Mouse (Mus musculus): ENCODE data around the gene Pias1.

The Pias1 gene

GRCm38 (mm10) chr9:62987824-62988223, at the start of gene Pias1:
Gene Pias1, minus strand, starts transcription at chr9:62987924.
- DNase-seq (ENCODE audit: extremely low spot score) = no peak

GRCm38 (mm10) chr9:63035431-63035830, 47.7 kb upstream of the Pias1 start:
- no peak for DNase-seq (ENCODE audit: extremely low spot score)

GRCm38 (mm10) chr9:63031011-63031782, 43.5 kb upstream of the Pias1 start:
- no peak for DNase-seq (ENCODE audit: extremely low spot score)

- no peak for DNase-seq (ENCODE audit: extremely low spot score)
Observed at GRCm38 (mm10) chr9:63022486-63022885, 34.8 kb upstream of the Pias1 start.

- DNase-seq (ENCODE audit: extremely low spot score) = no peak
Observed at GRCm38 (mm10) chr9:63007371-63007770, 19.6 kb upstream of the Pias1 start.

GRCm38 (mm10) chr9:63006081-63006820, 18.5 kb upstream of the Pias1 start:
- DNase-seq (ENCODE audit: extremely low spot score) = no peak

- no peak for DNase-seq (ENCODE audit: extremely low spot score)
Observed at GRCm38 (mm10) chr9:62998561-62998960, 10.8 kb upstream of the Pias1 start.

GRCm38 (mm10) chr9:62997626-62998025, 9.9 kb upstream of the Pias1 start:
- no peak for DNase-seq (ENCODE audit: extremely low spot score)

GRCm38 (mm10) chr9:62995186-62995585, 7.5 kb upstream of the Pias1 start:
- no peak for DNase-seq (ENCODE audit: extremely low spot score)

GRCm38 (mm10) chr9:62990134-62990533, 2.4 kb upstream of the Pias1 start:
- no peak for DNase-seq (ENCODE audit: extremely low spot score)

- peak; percentile 99 for DNase-seq (ENCODE audit: extremely low spot score)
Observed at GRCm38 (mm10) chr9:62980777-62981202, 6.9 kb downstream of the Pias1 start.

- DNase-seq (ENCODE audit: extremely low spot score) = no peak
Observed at GRCm38 (mm10) chr9:62980162-62980776, 7.5 kb downstream of the Pias1 start.

- DNase-seq (ENCODE audit: extremely low spot score) = peak; percentile 8
Observed at GRCm38 (mm10) chr9:62979461-62980161, 8.1 kb downstream of the Pias1 start.

GRCm38 (mm10) chr9:62977152-62977551, 10.6 kb downstream of the Pias1 start:
- DNase-seq (ENCODE audit: extremely low spot score) = no peak

GRCm38 (mm10) chr9:62975830-62976229, 11.9 kb downstream of the Pias1 start:
- no peak for DNase-seq (ENCODE audit: extremely low spot score)

- DNase-seq (ENCODE audit: extremely low spot score) = no peak
Observed at GRCm38 (mm10) chr9:62974439-62974838, 13.3 kb downstream of the Pias1 start.

- peak; percentile 8 for DNase-seq (ENCODE audit: extremely low spot score)
Observed at GRCm38 (mm10) chr9:62972073-62972745, 15.5 kb downstream of the Pias1 start.

GRCm38 (mm10) chr9:62970345-62970744, 17.4 kb downstream of the Pias1 start:
- DNase-seq (ENCODE audit: extremely low spot score) = no peak

GRCm38 (mm10) chr9:62966018-62966417, 21.7 kb downstream of the Pias1 start:
- DNase-seq (ENCODE audit: extremely low spot score) = no peak

GRCm38 (mm10) chr9:62952713-62953112, 35.0 kb downstream of the Pias1 start:
- DNase-seq (ENCODE audit: extremely low spot score) = no peak

- DNase-seq (ENCODE audit: extremely low spot score) = no peak
Observed at GRCm38 (mm10) chr9:62945346-62945745, 42.4 kb downstream of the Pias1 start.

All from embryo, embryonic 9.5 days (tissue).